Mouse (Mus musculus) CH12F3 (cell line): ENCODE data around the gene Ehbp1.

Source experiments
- in situ Hi-C: fragments of 300-500 bp; cut with MboI; formaldehyde crosslinking; loops from 2 replicates; pipeline ENCODE4 v1.14.3; 2020; ENCODE audit warnings: low sequenced_read_pairs

Ehbp1 gene

DNA sequence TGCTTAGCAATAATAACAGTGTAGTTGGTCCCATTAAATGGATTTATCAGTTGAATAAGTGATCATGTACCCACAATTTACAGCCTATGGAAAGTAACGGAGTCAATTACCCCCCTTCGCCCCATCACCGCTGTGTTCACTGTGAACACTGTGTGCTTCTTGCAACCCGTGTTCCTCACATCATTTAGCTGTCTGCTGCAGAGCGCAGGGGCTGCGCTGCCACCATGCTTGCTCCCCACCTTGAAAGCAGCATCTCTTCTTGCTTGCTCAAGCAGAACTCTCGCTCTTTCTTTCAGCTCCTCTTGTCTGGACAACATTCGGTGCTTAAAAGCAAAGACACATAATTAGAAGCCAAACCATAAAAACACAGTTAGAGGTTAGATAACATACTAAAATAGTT, 252.7 kb downstream of the Ehbp1 start:
- in situ Hi-C loops: no loop called here

GRCm38 (mm10) chr11:22063352-22063751, 278.7 kb downstream of the Ehbp1 start:
- in situ Hi-C loops: no loop called here

DNA sequence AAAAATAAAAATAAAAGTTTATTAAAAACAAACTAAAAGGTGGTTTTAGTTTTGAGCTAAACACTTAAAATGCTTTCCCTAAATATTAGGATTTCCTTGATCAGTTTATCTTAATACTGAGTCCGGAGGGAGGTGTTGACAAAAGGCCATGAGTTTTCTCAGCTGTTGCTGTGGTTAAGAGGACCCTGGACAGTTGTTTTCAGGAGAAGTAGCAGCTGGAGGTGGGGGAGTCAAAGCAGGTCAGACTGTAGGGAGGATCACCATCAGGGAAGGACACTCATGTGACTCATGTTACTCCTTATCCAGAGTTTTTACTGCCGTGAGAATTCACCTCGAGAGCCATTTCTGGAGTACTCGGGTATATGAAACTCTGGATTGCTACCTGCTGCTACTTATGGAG, 280.4 kb downstream of the Ehbp1 start:
- in situ Hi-C loops: no loop called here

- in situ Hi-C loops: no loop called here
These were observed 284.6 kb downstream of the Ehbp1 start for GRCm38 (mm10) chr11:22057538-22057937.

DNA sequence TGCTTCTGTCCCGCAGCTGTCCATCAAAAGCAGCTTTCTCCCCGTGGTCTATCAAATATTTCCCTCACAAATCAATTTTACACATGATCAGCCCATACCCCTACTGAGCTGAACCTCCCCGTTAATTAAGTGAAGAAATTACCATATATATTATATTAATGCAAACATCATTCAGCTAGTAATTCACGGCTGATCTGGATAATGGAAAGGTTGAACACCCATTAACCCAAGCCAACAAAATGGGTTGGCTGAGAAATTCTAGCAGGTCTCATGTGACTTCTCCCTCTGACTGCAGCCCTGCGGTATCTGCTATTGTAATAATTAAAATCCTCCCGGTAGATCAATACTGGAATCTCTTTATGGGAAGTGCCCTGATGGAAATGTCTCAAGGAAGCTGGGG, 286.2 kb downstream of the Ehbp1 start:
- in situ Hi-C loops: no loop called here

GRCm38 (mm10) chr11:22053034-22053668, 288.9 kb downstream of the Ehbp1 start:
- in situ Hi-C loops: no loop called here

GRCm38 (mm10) chr11:22050864-22051263, 291.2 kb downstream of the Ehbp1 start:
- in situ Hi-C loops: no loop called here

GRCm38 (mm10) chr11:22039854-22040426, 302.2 kb downstream of the Ehbp1 start:
- in situ Hi-C loops: no loop called here

DNA sequence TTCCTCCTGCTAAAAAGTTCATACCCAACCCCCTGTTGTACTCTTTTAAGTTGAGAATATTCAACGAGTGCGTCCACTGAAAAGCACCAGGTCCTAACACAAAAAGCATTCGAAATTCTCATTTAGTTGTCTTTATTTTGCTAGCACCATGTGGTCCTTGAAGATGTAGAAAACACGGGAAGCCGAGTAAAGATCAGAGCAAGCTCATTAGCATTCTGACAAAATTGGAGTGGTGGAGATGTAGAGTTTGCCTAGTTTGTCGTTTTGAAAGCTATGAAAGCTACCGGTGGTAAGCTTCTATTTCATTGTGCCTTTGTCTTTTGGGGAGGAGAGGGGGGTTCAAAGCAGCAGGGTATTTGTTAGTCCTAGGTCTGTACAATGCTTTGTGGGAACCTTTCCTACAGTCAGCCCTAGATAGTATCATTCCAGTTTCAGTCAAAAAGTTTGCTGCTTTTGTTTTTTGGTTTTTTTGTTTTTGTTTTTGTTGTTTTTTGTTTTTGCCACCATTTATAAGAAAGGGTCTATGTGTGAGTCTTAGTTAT, 307.5 kb downstream of the Ehbp1 start:
- in situ Hi-C loops: no loop called here

DNA sequence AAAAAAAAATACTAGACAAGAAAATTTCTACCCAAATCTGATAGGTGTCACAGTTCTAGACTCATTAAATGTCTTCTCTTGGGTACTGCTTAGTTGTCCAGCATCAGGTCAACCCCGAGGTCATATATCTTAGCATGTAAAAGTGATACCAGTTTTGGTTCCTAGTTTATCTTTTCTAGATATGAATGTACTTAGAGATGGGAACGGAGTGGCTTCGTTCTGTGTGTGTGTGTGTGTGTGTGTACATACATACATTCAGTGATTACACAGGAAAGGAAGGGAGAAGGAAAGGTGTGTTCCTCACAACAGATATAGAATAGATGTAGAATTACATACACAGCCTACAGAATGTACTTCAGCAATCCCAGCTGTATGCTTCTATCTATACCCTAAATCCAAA, 308.5 kb downstream of the Ehbp1 start:
- in situ Hi-C loops: no loop called here

GRCm38 (mm10) chr11:22020602-22021001, 321.5 kb downstream of the Ehbp1 start:
- in situ Hi-C loops: no loop called here

- in situ Hi-C loops: no loop called here
These were observed 324.6 kb downstream of the Ehbp1 start for GRCm38 (mm10) chr11:22017444-22017843.

DNA sequence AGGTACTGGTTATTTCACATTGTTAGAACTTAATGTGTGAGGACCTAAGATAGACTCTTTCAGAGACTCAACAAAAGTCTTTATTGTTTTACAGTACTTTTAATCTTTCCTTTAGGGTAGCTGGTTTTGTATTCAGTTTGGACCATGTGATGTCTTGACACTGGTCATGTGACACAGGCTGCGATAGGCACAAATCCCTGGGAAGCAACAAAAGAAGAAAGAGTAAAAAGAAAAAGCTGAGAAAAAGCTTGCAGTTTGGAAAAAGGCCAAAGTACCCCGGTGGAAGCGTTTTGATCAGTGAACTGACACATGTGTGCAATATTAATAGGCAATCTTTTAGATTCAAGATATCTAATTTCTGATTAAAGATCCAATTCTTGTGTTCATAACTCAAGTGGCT, 325.8 kb downstream of the Ehbp1 start:
- in situ Hi-C loops: no loop called here

GRCm38 (mm10) chr11:22008817-22009216, 333.3 kb downstream of the Ehbp1 start:
- in situ Hi-C loops: no loop called here

DNA sequence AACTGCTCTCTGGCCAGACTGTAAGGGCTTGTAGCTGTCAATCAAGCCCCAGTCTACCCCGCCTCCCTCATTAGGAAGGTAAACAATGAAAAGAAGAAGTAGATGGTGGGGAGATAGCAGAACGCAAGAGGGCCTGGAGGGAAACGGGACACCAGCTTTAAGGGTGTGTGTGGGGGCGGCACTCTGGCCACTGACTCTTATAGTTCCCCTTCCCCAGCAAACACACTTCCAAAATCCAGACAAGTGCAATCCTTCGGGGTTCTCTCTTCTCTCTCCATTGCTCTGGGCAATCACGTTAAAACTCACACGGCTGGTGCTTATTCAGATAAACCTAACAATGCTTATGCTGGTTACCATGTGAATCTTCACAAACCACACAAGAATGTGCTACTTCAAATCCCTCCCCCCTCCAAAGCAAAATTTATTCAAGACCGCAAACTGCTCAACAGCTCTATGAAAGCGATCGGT, 333.9 kb downstream of the Ehbp1 start:
- in situ Hi-C loops: no loop called here

GRCm38 (mm10) chr11:22007781-22008110, 334.3 kb downstream of the Ehbp1 start:
- in situ Hi-C loops: no loop called here

DNA sequence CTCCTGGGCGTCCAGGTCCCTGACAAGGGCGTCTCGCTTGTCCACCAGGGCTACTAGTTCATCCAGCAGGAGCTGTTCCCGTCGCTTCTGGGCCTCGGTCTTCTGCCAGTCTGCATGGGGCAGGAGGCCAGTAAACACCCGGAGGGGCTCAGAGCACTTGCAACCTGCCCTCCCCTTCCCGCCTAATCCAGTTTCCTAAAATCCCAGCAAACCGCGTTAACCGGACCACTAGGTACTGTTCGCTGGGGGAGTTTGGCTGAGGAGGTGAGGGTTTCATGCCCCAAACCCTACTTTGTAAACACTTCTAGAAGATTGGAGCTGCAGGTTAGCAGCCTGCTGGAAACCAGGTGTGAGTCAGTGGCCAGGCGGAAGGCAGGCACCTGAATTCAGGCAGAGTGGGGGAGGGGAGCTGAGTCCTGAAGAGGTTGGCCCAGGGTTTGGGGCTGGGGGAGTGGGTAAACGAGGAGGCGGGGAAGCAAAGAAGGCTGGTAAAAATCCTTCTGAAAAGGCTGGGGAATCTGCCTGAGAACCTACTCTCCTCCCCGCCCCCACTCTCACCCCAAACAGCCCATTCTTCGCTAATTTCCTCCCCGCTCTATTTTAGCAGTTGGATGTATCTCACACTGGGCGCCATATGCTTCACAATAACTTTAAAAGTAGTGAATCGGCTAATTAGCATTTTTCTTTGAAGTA, 334.9 kb downstream of the Ehbp1 start:
- in situ Hi-C loops: no loop called here

DNA sequence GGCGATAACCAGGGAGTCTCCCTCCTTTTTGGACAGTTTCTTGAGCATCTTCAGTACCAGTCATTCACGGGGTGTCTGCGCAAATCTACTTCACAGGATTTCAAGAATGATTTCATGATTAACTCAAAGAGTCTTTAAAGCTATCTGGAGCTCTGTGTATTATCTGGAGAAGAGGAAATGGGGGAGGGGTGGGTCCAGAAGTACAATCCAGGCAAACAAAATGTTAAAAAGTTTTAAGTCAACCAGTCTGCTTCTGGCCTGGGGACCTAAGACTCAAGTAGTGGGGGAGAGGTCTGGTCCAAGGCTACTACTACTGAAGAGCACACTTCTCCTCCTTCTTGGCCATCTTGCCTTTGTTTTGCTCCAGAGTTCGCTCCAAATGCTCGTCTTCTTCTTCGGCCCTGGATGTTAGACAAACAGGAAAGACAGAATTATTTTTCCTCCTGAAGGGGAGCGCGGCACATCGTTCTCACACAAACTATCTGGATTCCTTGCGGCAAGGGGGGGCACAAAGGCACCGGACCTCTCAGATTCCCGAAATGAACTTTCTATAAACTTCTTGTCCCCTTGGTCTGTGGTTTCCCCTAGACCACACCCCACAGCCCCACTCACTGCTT, 335.5 kb downstream of the Ehbp1 start:
- in situ Hi-C loops: no loop called here

DNA sequence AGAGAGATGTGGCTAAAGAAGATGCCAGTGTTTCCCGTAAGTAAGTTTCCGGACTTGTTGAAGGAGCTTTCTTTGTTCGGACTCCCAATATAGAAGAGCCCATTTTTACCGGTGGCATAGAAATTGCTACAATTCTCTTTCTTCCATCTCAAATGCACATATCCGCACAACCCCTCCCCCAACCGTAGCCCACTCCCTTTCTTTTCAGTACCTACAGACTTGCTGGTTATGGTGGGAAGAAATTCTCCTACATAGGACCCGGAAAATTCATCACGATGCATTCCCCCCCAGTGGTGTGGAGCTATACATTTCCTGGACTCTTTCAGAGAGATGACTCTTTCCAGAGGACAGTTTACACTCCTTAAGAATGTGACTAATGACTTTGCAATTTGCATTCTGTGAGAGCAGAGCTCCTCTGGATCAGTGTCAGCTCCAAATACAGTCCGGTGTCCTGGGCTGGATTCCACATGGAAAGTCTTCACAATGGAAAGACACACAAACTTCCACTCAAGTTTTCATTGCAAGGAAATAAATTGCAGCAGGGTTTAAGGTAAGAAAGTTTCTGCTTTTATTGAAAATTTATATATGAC, 336.7 kb downstream of the Ehbp1 start:
- in situ Hi-C loops: no loop called here

GRCm38 (mm10) chr11:22004331-22004841, 337.7 kb downstream of the Ehbp1 start:
- in situ Hi-C loops: no loop called here

- in situ Hi-C loops: no loop called here
These were observed 338.6 kb downstream of the Ehbp1 start for GRCm38 (mm10) chr11:22003341-22003981.
